ENCODE assay signal across 30 mouse cellular contexts in genomic region chr11:54250575-54250974, GRCm38 (mm10). TPM values are rescaled to one million over a fixed set of nuclear protein-coding genes. Genes with fewer than 3 reads are reported as not detected.
DNase-seq lines count a peak whose midpoint lies in the region; ATAC-seq and TF ChIP-seq lines count a peak whose summit lies in the region.
"Had no signal": no experiment of that assay in that cellular context is flagged by ENCODE, and none has a peak within 500 bp of the region (broad histone marks: within the 10 kb centered on the region; RNA-seq: fewer than 3 reads in every experiment).

No protein-coding gene starts in this region.

- TF ChIP-seq POLR2A in lung, adult 2 months (IDR thresholded peaks at IDR 0.05; ENCODE audit: borderline replicate concordance, extremely low read depth, low read depth, low read length): no peak

- no peak overlapping the region for H3K9ac ChIP-seq in lung, embryonic 16.5 days (ENCODE audit: low read length)
- no peak overlapping the region for H3K9ac ChIP-seq in liver, postnatal 0 days (replicated peaks)
- H3K9ac ChIP-seq: forebrain, postnatal 0 days; hindbrain, embryonic 13.5 days had no signal

- peak overlapping the region; percentile 85 for H3K27ac ChIP-seq in lung, embryonic 16.5 days (ENCODE audit: low read length)
- no peak overlapping the region for H3K27ac ChIP-seq in liver, postnatal 0 days (ENCODE audit: low read depth)
- H3K27ac ChIP-seq: forebrain, embryonic 10.5 days; gastrocnemius, adult 2 months; hindbrain, embryonic 10.5 days; hindbrain, embryonic 13.5 days had no signal

- TF ChIP-seq EP300 in liver, postnatal 0 days (IDR thresholded peaks at IDR 0.05; ENCODE audit: low read depth): no peak

- ATAC-seq in lung, embryonic 16.5 days (ENCODE audit: low read depth): peak; percentile 82
- no peak for ATAC-seq in liver, postnatal 0 days
- ATAC-seq: forebrain, embryonic 14.5 days; forebrain, postnatal 0 days; hindbrain, embryonic 16.5 days; Patski had no signal

- no peaks in the 10 kb centered on the region for H3K9me3 ChIP-seq in lung, embryonic 16.5 days (ENCODE audit: control insufficient read depth, low read length)
- no peaks in the 10 kb centered on the region for H3K9me3 ChIP-seq in liver, postnatal 0 days (ENCODE audit: low read length)
- H3K9me3 ChIP-seq: forebrain, embryonic 10.5 days; G1E; hindbrain, embryonic 10.5 days; hindbrain, embryonic 13.5 days had no signal

- 0 out of 2 replicates have a peak overlapping the region, but pooled peaks have one; percentile 34 for H3K4me2 ChIP-seq in lung, embryonic 16.5 days (ENCODE audit: low read depth, low read length)
- no peak overlapping the region for H3K4me2 ChIP-seq in liver, postnatal 0 days (ENCODE audit: low read depth, low read length)
- H3K4me2 ChIP-seq: heart, embryonic 11.5 days; hindbrain, embryonic 13.5 days had no signal

- 67% methylated on average over 11 of the region's 11 CpGs for WGBS in lung, adult 2 months
- 71% methylated on average over 11 of the region's 11 CpGs for WGBS in lung, embryonic 16.5 days
- WGBS in liver, postnatal 0 days (ENCODE audit: insufficient replicate concordance): 91% methylated on average over 11 of the region's 11 CpGs

- no peaks in the 10 kb centered on the region for H3K36me3 ChIP-seq in lung, embryonic 16.5 days (ENCODE audit: control insufficient read depth, insufficient read depth, low read length)
- H3K36me3 ChIP-seq in liver, postnatal 0 days (replicated peaks; ENCODE audit: insufficient read depth, low read length): no peaks in the 10 kb centered on the region
- H3K36me3 ChIP-seq: forebrain, embryonic 10.5 days; G1E; hindbrain, embryonic 10.5 days; hindbrain, embryonic 13.5 days had no signal

- no peaks in the 10 kb centered on the region for H3K4me1 ChIP-seq in lung, adult 2 months (ENCODE audit: control insufficient read depth, insufficient read depth, low read length)
- peaks cover 33% of the 10 kb centered on the region for H3K4me1 ChIP-seq in lung, embryonic 16.5 days (replicated peaks; ENCODE audit: control insufficient read depth, insufficient read depth, low read length)
- H3K4me1 ChIP-seq in liver, postnatal 0 days (ENCODE audit: insufficient read depth): no peaks in the 10 kb centered on the region
- H3K4me1 ChIP-seq: hindbrain, embryonic 10.5 days; hindbrain, embryonic 13.5 days had no signal

- H3K27me3 ChIP-seq in lung, embryonic 16.5 days (ENCODE audit: control insufficient read depth, insufficient read depth, low read depth, low read length): no peaks in the 10 kb centered on the region
- H3K27me3 ChIP-seq in liver, postnatal 0 days (ENCODE audit: insufficient read depth, low read length): no peaks in the 10 kb centered on the region
- H3K27me3 ChIP-seq: CH12.LX; hindbrain, embryonic 13.5 days; Patski had no signal

- H3K4me3 ChIP-seq in lung, adult 2 months (replicated peaks; ENCODE audit: extremely low read depth, low read depth, low read length): no peak overlapping the region
- no peak overlapping the region for H3K4me3 ChIP-seq in lung, embryonic 16.5 days (ENCODE audit: low read length)
- H3K4me3 ChIP-seq in liver, postnatal 0 days (ENCODE audit: low read depth, low read length): no peak overlapping the region
- H3K4me3 ChIP-seq: forebrain, embryonic 10.5 days; gastrocnemius, adult 2 months; hindbrain, embryonic 10.5 days; hindbrain, embryonic 13.5 days had no signal

- TF ChIP-seq CTCF in lung, adult 2 months (IDR thresholded peaks at IDR 0.05; ENCODE audit: insufficient read depth, low read length): no peak
- no peak for TF ChIP-seq CTCF in liver, postnatal 0 days (IDR thresholded peaks at IDR 0.05; ENCODE audit: low read depth)

- peak; percentile 41 for DNase-seq in lung, adult 2 months
- peak; percentile 44 for DNase-seq in lung, postnatal 14 days
- DNase-seq in lung, postnatal 4 days: peak; percentile 53 to 80
- DNase-seq in urinary bladder, postnatal 4 days (ENCODE audit: low spot score in 2 of 2): no peak
- no peak for DNase-seq in cerebellum, postnatal 25 days
- DNase-seq in liver, postnatal 0 days: no peak
- DNase-seq: adrenal gland, postnatal 10 days; B cell, adult 2 months; cerebellum, adult 11-12 months; cerebellum, adult 8-10 months; cerebellum, postnatal 10 days; forebrain, postnatal 0 days; gastrocnemius, adult 2 months; gastrocnemius, postnatal 14 days; heart, adult 11 months had no signal

RNA-seq across cellular contexts. Expression of gene Csf2, which starts 1.1 kb away (rescaled TPM):
- 2.0 and 2.5 TPM in 2 replicates for polyA plus RNA-seq in lung, adult 2 months (2012; rRNA removed)
- polyA plus RNA-seq in lung, embryonic 16.5 days (2015; fragmentation: Nextera tagmentation; extraction: Ambion mirVana): 1.2 and 2.5 TPM in 2 replicates
- polyA plus RNA-seq in liver, postnatal 0 days (2015; fragmentation: Nextera tagmentation; extraction: Ambion mirVana): not detected in 2 replicates
- polyA plus RNA-seq: embryonic facial prominence, embryonic 11.5 days; embryonic facial prominence, embryonic 14.5 days; forebrain, embryonic 10.5 days; forebrain, embryonic 14.5 days; forebrain, postnatal 0 days; frontal cortex, adult 2 months; G1E; heart, embryonic 11.5 days; heart, embryonic 14.5 days; heart, postnatal 0 days; hindbrain, embryonic 10.5 days; hindbrain, embryonic 13.5 days; hindbrain, embryonic 16.5 days had no signal

RNA-seq across cellular contexts. Expression of gene Il3, which starts 16.5 kb away (rescaled TPM):
- polyA plus RNA-seq in lung, adult 2 months (2012; rRNA removed): not detected in 2 replicates
- polyA plus RNA-seq in lung, embryonic 16.5 days (2015; fragmentation: Nextera tagmentation; extraction: Ambion mirVana): not detected in 2 replicates
- polyA plus RNA-seq in liver, postnatal 0 days (2015; fragmentation: Nextera tagmentation; extraction: Ambion mirVana): not detected in 2 replicates
- polyA plus RNA-seq: embryonic facial prominence, embryonic 11.5 days; embryonic facial prominence, embryonic 14.5 days; forebrain, embryonic 10.5 days; forebrain, embryonic 14.5 days; forebrain, postnatal 0 days; frontal cortex, adult 2 months; G1E; heart, embryonic 11.5 days; heart, embryonic 14.5 days; heart, postnatal 0 days; hindbrain, embryonic 10.5 days; hindbrain, embryonic 13.5 days; hindbrain, embryonic 16.5 days; Patski had no signal

RNA-seq across cellular contexts. Expression of gene Acsl6, which starts 53.0 kb away (rescaled TPM):
- 0.17 and 0.50 TPM in 2 replicates for polyA plus RNA-seq in lung, adult 2 months (2012; rRNA removed)
- 0.25 and 0.68 TPM in 2 replicates for polyA plus RNA-seq in lung, embryonic 16.5 days (2015; fragmentation: Nextera tagmentation; extraction: Ambion mirVana)
- 0.49 and 0.67 TPM in 2 replicates for polyA plus RNA-seq in liver, postnatal 0 days (2015; fragmentation: Nextera tagmentation; extraction: Ambion mirVana)
- polyA plus RNA-seq: G1E had no signal

Comparison
In these comparisons a context has a peak if more than half of its experiments do, and no peak if none do; other contexts are left out.
1. DNase-seq: peak in lung, adult 2 months (single experiment), lung, postnatal 14 days (single experiment) and lung, postnatal 4 days (2 of 2); none in urinary bladder, postnatal 4 days (0 of 2), cerebellum, postnatal 25 days (0 of 2) and liver, postnatal 0 days (single experiment).